Mouse (Mus musculus) skeletal muscle tissue, adult 2 months (tissue): ENCODE measurements around the gene Kif11.

Source experiments
- DNase-seq: peaks from one replicate; pipeline ENCODE4 v3.0.0-alpha.2; 2012; ENCODE audit warnings: low read depth, low spot score

Gene Kif11

GRCm38 (mm10) chr19:37375755-37376615 is at the start of gene Kif11:
Kif11 (plus strand) TSS chr19:37376403.
- DNase-seq = peak; percentile 96

- DNase-seq = no peak
Measured at GRCm38 (mm10) chr19:37327216-37327615, 49.0 kb upstream of the Kif11 start.

DNA sequence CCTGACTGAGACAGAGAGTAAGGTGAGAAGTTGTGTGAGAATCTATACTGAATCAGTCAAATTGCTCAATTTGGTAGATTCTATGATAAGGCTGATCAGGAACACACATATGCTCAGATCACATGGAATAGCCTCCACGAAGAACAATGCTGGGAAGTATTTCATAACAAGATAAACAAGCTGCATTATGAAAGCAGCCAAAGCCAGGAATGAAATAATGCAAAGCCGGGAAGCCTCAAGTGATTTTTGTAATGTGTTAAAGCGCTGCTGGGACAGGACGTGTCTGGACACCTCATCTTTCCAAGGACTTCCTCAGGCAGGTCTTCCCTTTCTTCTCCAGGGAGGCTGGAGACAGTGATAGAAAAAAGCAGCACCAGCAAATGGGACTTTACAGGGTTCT is 43.5 kb upstream of the Kif11 start:
- DNase-seq = no peak

GRCm38 (mm10) chr19:37333357-37333756 is 42.8 kb upstream of the Kif11 start:
- no peak for DNase-seq

DNA sequence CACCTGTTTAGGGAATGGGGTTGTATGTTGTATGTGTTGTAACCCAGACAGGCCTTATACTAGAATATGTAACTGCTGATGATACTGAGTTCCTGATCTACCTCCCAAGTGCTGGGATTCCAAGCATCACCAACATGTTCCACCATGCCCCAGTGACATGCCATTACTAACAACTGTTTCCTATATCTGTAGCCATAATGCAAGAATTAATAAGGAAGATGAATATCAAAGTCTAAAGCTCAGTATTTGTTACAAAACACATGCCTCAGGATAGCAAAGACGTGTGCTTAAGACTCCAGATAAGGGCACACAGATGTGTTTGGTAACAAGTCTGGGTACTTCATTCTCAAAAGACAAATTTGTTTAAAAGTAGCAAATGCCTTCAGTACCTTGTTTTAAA is 40.8 kb upstream of the Kif11 start:
- DNase-seq = no peak

GRCm38 (mm10) chr19:37337752-37338151 is 38.5 kb upstream of the Kif11 start, which contains the start of gene Ide:
Ide (minus strand) TSS chr19:37337852.
- DNase-seq = no peak

GRCm38 (mm10) chr19:37340495-37340894 is 35.7 kb upstream of the Kif11 start:
- no peak for DNase-seq

- no peak for DNase-seq
Measured at GRCm38 (mm10) chr19:37340931-37341330, 35.3 kb upstream of the Kif11 start.

- DNase-seq = no peak
Measured at GRCm38 (mm10) chr19:37343899-37344298, 32.3 kb upstream of the Kif11 start.

DNA sequence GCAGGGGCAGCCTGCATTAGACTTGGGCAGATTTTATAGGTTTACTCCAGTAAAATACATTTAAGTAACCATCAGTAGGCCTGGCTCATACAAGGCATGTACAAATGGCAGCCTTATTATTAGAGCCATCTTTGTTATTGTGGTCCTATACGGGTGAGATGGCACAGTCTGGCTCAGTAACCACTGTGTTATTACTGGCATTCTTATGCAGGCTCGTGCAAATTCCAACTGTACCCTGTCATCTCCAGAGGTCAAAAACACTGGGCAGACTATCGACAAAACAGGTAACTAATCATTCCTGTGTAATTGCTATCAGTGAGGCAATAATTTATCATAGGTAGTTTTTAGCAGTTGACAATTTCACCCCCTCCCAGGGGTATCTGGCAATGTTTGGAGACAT is 29.9 kb upstream of the Kif11 start:
- DNase-seq = no peak

- no peak for DNase-seq
Measured at GRCm38 (mm10) chr19:37348331-37348730, 27.9 kb upstream of the Kif11 start.

DNA sequence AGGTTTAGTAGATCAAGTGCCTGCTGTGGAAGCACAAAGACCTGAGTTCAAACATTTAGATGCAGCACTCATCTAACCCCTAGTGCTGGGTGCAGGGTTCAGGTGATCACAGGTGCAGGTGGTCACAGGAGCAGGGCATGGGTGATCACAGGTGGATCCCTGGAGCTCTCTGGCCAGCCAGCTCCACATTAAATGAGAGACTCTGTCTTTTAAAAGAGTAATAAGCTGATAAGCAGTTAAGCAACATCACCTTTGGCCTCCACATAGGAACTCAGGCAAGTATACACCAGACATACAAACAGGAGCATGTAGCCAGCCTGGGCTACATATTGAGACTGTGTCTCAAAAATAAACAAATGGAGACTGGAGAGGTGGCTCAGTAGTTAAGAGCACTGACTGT is 27.3 kb upstream of the Kif11 start:
- DNase-seq = no peak

- DNase-seq = no peak
Measured at GRCm38 (mm10) chr19:37352756-37353155, 23.4 kb upstream of the Kif11 start.

GRCm38 (mm10) chr19:37353331-37353730 is 22.9 kb upstream of the Kif11 start:
- no peak for DNase-seq

- no peak for DNase-seq
Measured at GRCm38 (mm10) chr19:37360044-37360443, 16.2 kb upstream of the Kif11 start.

DNA sequence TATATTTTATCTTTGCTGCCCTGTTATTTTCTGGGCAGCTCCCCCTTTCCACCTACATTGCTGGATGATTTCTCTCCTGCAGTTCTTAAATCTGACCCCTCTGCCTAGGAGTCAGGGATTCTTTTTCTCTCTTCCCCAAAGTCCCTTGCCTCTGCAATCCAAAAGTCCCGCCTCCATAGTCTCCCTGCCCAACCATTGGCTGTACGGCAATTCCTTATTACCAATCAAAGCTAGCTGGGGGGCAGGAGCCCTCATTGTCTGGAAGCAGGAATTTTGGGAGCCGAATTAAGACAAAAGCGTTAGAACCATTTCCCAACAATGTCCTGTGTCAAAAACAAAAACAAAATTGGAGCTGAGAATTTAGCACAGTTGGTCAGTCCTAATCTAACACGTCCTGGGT is 13.7 kb upstream of the Kif11 start:
- DNase-seq = no peak

DNA sequence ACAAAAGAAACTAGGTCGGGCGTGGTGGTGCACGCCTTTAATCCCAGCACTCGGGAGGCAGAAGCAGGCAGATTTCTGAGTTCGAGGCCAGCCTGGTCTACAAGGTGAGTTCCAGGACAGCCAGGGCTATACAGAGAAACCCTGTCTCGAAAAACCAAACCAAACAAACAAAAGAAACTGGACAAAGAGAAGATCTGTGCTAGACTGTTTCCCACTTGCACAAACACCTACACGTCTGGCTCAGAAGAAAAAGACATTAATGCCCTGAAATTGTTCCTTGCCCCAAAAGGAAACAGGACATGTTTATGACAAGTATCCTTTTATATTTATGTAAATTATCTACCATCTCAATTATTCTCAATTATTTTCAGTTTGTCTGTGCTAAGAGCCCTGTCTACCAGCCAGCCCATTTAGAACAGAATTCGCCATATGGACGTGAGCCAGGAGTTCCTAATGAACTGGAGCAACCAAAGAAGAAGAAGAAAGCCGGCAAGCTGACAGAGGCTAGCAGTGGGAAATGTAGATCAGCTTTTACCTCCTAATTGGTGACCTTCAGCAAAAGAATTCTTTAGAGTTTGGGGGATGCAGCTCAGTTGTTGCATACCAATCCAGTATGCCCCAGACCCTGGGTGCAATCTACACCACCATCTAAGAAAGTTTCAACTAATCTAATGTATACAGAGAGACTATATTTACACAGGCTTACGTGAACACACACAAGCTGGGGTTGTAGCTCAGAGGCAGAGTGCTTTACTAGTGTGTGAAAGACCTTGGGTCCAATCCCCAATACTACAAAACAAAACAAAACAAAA is 12.9 kb upstream of the Kif11 start:
- DNase-seq = no peak

- DNase-seq = no peak
Measured at GRCm38 (mm10) chr19:37368990-37369389, 7.2 kb upstream of the Kif11 start.

DNA sequence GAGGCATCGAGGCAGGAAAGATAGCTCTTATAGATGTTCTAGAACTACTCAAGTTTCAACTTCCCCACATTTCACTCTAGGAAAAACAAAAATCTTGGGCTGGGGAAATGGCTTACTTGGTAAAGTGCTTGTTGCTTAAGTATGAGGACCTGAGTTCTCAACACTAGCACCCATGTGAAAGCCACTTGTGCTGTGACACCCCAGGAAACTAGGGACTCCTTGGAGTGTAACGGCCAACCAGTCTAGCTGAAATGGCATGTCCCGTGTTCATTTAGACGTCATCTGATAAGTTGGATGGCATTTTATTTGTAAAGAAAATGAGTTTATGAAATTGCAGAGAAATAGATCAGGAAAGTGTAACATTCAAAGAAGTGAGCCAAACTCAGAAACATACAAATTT is 6.3 kb upstream of the Kif11 start:
- no peak for DNase-seq

DNA sequence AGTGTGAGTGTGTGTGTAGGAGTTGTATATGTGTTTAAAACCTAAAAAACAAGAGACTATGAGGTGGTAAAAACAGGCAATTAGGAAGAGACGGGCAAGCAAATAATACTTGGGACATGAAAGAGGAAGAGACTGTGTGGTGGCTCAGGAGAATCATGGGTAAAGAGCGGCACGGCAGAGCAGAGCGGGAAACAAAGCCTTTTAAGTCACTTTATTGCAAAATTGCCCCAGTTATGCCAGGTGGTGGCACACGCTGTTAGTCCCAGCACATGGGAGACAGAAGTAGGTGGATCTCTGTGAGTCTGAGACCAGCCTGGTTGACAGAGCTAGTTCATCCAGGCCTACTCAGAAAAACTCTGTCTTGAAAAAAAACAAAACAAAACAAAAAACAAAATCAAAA is 5.8 kb upstream of the Kif11 start:
- DNase-seq = no peak

DNA sequence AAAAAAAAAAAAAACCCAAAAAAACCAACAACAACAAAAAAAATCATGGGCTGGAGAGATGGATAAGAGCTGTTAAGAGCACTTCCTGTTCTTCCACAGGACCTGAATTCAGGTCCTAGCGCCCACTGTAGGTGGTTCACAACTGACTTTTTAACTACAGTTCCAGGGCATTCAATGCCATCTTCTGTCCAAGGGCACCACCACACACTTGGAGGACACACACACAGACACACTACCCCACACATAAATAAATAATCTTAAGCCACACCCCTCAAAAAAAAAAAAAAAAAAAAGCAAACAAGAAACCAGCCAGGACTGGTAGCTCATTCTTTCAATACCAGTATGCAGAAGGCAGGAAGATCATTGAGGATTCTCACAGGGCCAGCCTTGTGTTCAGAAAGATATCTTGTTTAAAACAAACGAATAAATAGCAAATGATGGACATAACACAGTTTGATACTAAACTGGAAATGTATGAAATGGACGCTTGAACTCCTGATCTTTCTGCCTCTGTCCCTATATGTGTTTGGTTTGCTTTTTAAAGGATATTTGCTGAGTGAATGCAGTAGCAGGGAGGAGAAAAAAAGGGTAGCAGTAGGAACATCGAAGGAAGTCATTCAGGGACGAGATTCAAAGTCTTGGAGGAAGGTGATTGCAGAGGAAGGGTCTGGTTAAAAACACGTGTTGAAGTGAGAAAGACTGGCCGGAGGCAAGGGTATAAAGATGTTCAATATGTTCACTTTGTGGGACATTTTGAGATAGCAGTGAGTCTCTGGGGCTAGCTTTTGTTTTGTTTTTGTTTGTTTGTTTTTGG is 1.1 kb upstream of the Kif11 start:
- DNase-seq = no peak

DNA sequence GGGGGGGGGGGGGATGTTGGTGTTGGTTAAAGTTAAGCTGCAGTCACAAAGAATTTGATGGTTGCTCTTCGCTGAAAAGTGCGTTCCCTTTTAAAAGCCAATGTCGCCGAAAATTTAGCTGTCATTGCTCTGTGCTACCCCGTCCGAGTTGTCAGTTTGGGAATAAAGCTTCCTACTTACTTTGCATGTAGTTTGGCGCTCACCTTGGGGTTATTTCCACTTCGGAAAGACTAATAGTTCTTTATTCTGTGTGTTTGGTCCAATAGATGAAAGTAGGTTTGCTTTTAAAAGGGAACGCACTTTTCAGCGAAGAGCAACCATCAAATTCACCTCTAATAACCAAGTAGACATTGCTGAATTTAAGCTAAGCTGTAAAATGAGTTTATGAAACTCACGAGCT is 638 bp downstream of the Kif11 start:
- no peak for DNase-seq
